Comparison of ENCODE assay signal across 22 mouse cellular contexts in genomic region chr3:100861307-100862303, GRCm38 (mm10). TPM values are rescaled to one million over a fixed set of nuclear protein-coding genes. Genes with fewer than 3 reads are reported as not detected.
DNase-seq lines count a peak whose midpoint lies in the region; ATAC-seq and TF ChIP-seq lines count a peak whose summit lies in the region.
"Had no signal": no experiment of that assay in that cellular context is flagged by ENCODE, and none has a peak within 500 bp of the region (broad histone marks: within the 10 kb centered on the region; RNA-seq: fewer than 3 reads in every experiment).

No protein-coding gene starts in this region.

- H3K4me1 ChIP-seq in hindbrain, embryonic 14.5 days (replicated peaks; ENCODE audit: control insufficient read depth, insufficient read depth, low read length) = 0 out of 2 replicates have a peak, but pooled peaks cover 7% of the 10 kb centered on the region
- H3K4me1 ChIP-seq in hindbrain, embryonic 11.5 days (replicated peaks; ENCODE audit: control insufficient read depth, insufficient read depth, low read length) = no peaks in the 10 kb centered on the region
- no peaks in the 10 kb centered on the region for H3K4me1 ChIP-seq in forebrain, embryonic 14.5 days (ENCODE audit: control insufficient read depth, insufficient read depth, low read length)
- no peaks in the 10 kb centered on the region for H3K4me1 ChIP-seq in forebrain, postnatal 0 days (ENCODE audit: insufficient read depth)
- H3K4me1 ChIP-seq: limb, embryonic 12.5 days; liver, embryonic 12.5 days had no signal

- 62% methylated on average over 23 of the region's 23 CpGs for WGBS in hindbrain, embryonic 14.5 days
- WGBS in hindbrain, embryonic 11.5 days = 78% methylated on average over 23 of the region's 23 CpGs
- 57% methylated on average over 23 of the region's 23 CpGs for WGBS in forebrain, embryonic 14.5 days
- WGBS in forebrain, postnatal 0 days = 42% methylated on average over 23 of the region's 23 CpGs

- H3K27ac ChIP-seq in hindbrain, embryonic 14.5 days = 0 out of 2 replicates have a peak overlapping the region, but pooled peaks have one; percentile 16
- no peak overlapping the region for H3K27ac ChIP-seq in hindbrain, embryonic 11.5 days (ENCODE audit: low read depth, low read length)
- no peak overlapping the region for H3K27ac ChIP-seq in forebrain, embryonic 14.5 days (ENCODE audit: low read depth, low read length)
- no peak overlapping the region for H3K27ac ChIP-seq in forebrain, postnatal 0 days (ENCODE audit: low read depth, low read length)
- H3K27ac ChIP-seq: heart, embryonic 13.5 days; intestine, embryonic 15.5 days; limb, embryonic 12.5 days; liver, embryonic 12.5 days had no signal

- H3K27me3 ChIP-seq in hindbrain, embryonic 14.5 days (ENCODE audit: control insufficient read depth, insufficient read depth, low read length) = no peaks in the 10 kb centered on the region
- no peaks in the 10 kb centered on the region for H3K27me3 ChIP-seq in hindbrain, embryonic 11.5 days (ENCODE audit: control insufficient read depth, insufficient read depth, low read length)
- H3K27me3 ChIP-seq in forebrain, embryonic 14.5 days (replicated peaks; ENCODE audit: control insufficient read depth, insufficient read depth, low read length) = no peaks in the 10 kb centered on the region
- H3K27me3 ChIP-seq in forebrain, postnatal 0 days (ENCODE audit: insufficient read depth, low read length) = no peaks in the 10 kb centered on the region
- H3K27me3 ChIP-seq: heart, embryonic 13.5 days; intestine, embryonic 15.5 days; limb, embryonic 12.5 days; liver, embryonic 12.5 days had no signal

- H3K36me3 ChIP-seq in hindbrain, embryonic 14.5 days (replicated peaks; ENCODE audit: control insufficient read depth, insufficient read depth) = no peaks in the 10 kb centered on the region
- H3K36me3 ChIP-seq in hindbrain, embryonic 11.5 days (ENCODE audit: control insufficient read depth, insufficient read depth, low read length) = no peaks in the 10 kb centered on the region
- H3K36me3 ChIP-seq in forebrain, embryonic 14.5 days (ENCODE audit: control insufficient read depth, insufficient read depth, low read length) = no peaks in the 10 kb centered on the region
- H3K36me3 ChIP-seq in forebrain, postnatal 0 days (ENCODE audit: insufficient read depth) = no peaks in the 10 kb centered on the region
- H3K36me3 ChIP-seq: heart, embryonic 13.5 days; intestine, embryonic 15.5 days; limb, embryonic 12.5 days; liver, embryonic 12.5 days had no signal

- no peak for DNase-seq in hindbrain, embryonic 14.5 days (ENCODE audit: low spot score)
- no peak for DNase-seq in hindbrain, embryonic 11.5 days (ENCODE audit: low spot score)
- DNase-seq in forebrain, embryonic 14.5 days (ENCODE audit: low spot score) = peak; percentile 27
- DNase-seq in forebrain, postnatal 0 days = no peak
- peak; percentile 57 for DNase-seq in retina, embryonic 14.5 days (ENCODE audit: low spot score)
- DNase-seq in lung, postnatal 14 days = no peak
- DNase-seq in embryo, embryonic 9.5 days (ENCODE audit: extremely low spot score) = no peak
- DNase-seq: adrenal gland, postnatal 10 days; cerebellum, postnatal 14 days; heart, postnatal 36 days; kidney, adult 9 months; kidney, postnatal 36 days; layer of hippocampus, adult 9-11 months; lung, embryonic 14.5 days; lung, postnatal 4 days had no signal

- no peaks in the 10 kb centered on the region for H3K9me3 ChIP-seq in hindbrain, embryonic 14.5 days (ENCODE audit: control insufficient read depth, low read length)
- H3K9me3 ChIP-seq in hindbrain, embryonic 11.5 days (ENCODE audit: control insufficient read depth, low read length) = no peaks in the 10 kb centered on the region
- H3K9me3 ChIP-seq in forebrain, embryonic 14.5 days (replicated peaks; ENCODE audit: control insufficient read depth, low read length) = no peaks in the 10 kb centered on the region
- H3K9me3 ChIP-seq in forebrain, postnatal 0 days (ENCODE audit: low read length) = no peaks in the 10 kb centered on the region
- H3K9me3 ChIP-seq: heart, embryonic 13.5 days; intestine, embryonic 15.5 days; limb, embryonic 12.5 days; liver, embryonic 12.5 days had no signal

- TF ChIP-seq CTCF in forebrain, postnatal 0 days (IDR thresholded peaks at IDR 0.05; ENCODE audit: low read depth) = no peak

- peak overlapping the region; percentile 15; the same call in 1 of the 2 replicates for H3K4me2 ChIP-seq in hindbrain, embryonic 14.5 days (replicated peaks)
- no peak overlapping the region for H3K4me2 ChIP-seq in hindbrain, embryonic 11.5 days (replicated peaks; ENCODE audit: low read depth, low read length)
- peak overlapping the region; percentile 4; the same call in 1 of the 2 replicates for H3K4me2 ChIP-seq in forebrain, embryonic 14.5 days (ENCODE audit: low read length)
- H3K4me2 ChIP-seq in forebrain, postnatal 0 days (ENCODE audit: low read depth) = peak overlapping the region; percentile 8; the same call in 1 of the 2 replicates
- H3K4me2 ChIP-seq: heart, embryonic 13.5 days; intestine, embryonic 15.5 days; limb, embryonic 12.5 days; liver, embryonic 12.5 days; lung, embryonic 14.5 days had no signal

- no peak overlapping the region for H3K9ac ChIP-seq in hindbrain, embryonic 14.5 days
- no peak overlapping the region for H3K9ac ChIP-seq in hindbrain, embryonic 11.5 days (ENCODE audit: low read depth, low read length)
- H3K9ac ChIP-seq in forebrain, embryonic 14.5 days (ENCODE audit: low read length) = no peak overlapping the region
- no peak overlapping the region for H3K9ac ChIP-seq in forebrain, postnatal 0 days
- H3K9ac ChIP-seq: heart, embryonic 13.5 days; intestine, embryonic 15.5 days; limb, embryonic 12.5 days; liver, embryonic 12.5 days; lung, embryonic 14.5 days had no signal

- peak; percentile 60; the same call in 1 of the 2 replicates for ATAC-seq in hindbrain, embryonic 14.5 days (ENCODE audit: low FRiP score)
- ATAC-seq in hindbrain, embryonic 11.5 days (ENCODE audit: low FRiP score) = no peak
- ATAC-seq in forebrain, embryonic 14.5 days = peak; percentile 40; the same call in 1 of the 2 replicates
- ATAC-seq in forebrain, postnatal 0 days = peak; percentile 38; the same call in 1 of the 2 replicates
- ATAC-seq: activated CD4-positive, CD25-positive, alpha-beta regulatory T cell, adult 4 months; intestine, embryonic 15.5 days; liver, embryonic 12.5 days had no signal

- no peak overlapping the region for H3K4me3 ChIP-seq in hindbrain, embryonic 14.5 days (replicated peaks; ENCODE audit: low read length)
- H3K4me3 ChIP-seq in hindbrain, embryonic 11.5 days (ENCODE audit: low read depth, low read length) = no peak overlapping the region
- H3K4me3 ChIP-seq in forebrain, embryonic 14.5 days (ENCODE audit: low read depth, low read length) = no peak overlapping the region
- no peak overlapping the region for H3K4me3 ChIP-seq in forebrain, postnatal 0 days (ENCODE audit: low read depth, low read length)
- H3K4me3 ChIP-seq: heart, embryonic 13.5 days; intestine, embryonic 15.5 days; limb, embryonic 12.5 days; liver, embryonic 12.5 days had no signal

RNA-seq across cellular contexts. Expression of gene Vtcn1, which starts 36.3 kb away (rescaled TPM):
- not detected in 2 replicates for polyA plus RNA-seq in hindbrain, embryonic 14.5 days (2014; fragmentation: Nextera tagmentation; extraction: Ambion mirVana)
- polyA plus RNA-seq in hindbrain, embryonic 11.5 days (2014; fragmentation: Nextera tagmentation; extraction: Ambion mirVana) = 0.08 and 0.19 TPM in 2 replicates
- not detected in 2 replicates for polyA plus RNA-seq in forebrain, embryonic 14.5 days (2014; fragmentation: Nextera tagmentation; extraction: Ambion mirVana)
- total RNA-seq in forebrain, postnatal 0 days (2014; rRNA removed) = not detected in 2 replicates
- not detected in 2 replicates for polyA plus RNA-seq in forebrain, postnatal 0 days (2015; fragmentation: Nextera tagmentation; extraction: Ambion mirVana)
- total RNA-seq: granulocyte monocyte progenitor cell, adult 5-6 weeks had no signal
- polyA plus RNA-seq: activated CD4-positive, CD25-positive, alpha-beta regulatory T cell, adult 4 months; limb, embryonic 12.5 days; liver, embryonic 12.5 days; small intestine, adult 2 months had no signal

Comparison
In these comparisons a context has a peak if more than half of its experiments do, and no peak if none do; other contexts are left out.
1. DNase-seq: peak in forebrain, embryonic 14.5 days (single experiment) and retina, embryonic 14.5 days (single experiment); none in hindbrain, embryonic 14.5 days (single experiment), hindbrain, embryonic 11.5 days (single experiment), forebrain, postnatal 0 days (single experiment), lung, postnatal 14 days (single experiment) and embryo, embryonic 9.5 days (single experiment).